Mouse (Mus musculus) layer of hippocampus, adult 2 months (tissue): Measurements from ENCODE around the gene Arhgap30. TPM values are rescaled to one million over a fixed set of nuclear protein-coding genes. Genes with fewer than 3 reads are reported as not detected.

Source experiments
- DNase-seq, 2 experiments: peaks; one replicate each; pipeline ENCODE4 v3.0.0; 2022; ENCODE audit warnings: low spot score in 2 of 2
- H3K27ac ChIP-seq: fragments of 200-600 bp; 2 replicates; pipeline ENCODE4 v1.8.1; 2022
- H3K4me3 ChIP-seq: fragments of 200-600 bp; 2 replicates; pipeline ENCODE4 v1.8.1; 2022; ENCODE audit warnings: mild to moderate bottlenecking
- CTCF ChIP-seq: fragments of 200-600 bp; conservative IDR thresholded peaks from 2 replicates; pipeline ENCODE4 v1.8.1; 2022; ENCODE audit warnings: antibody characterized with exemption, mild to moderate bottlenecking, moderate library complexity
- total RNA-seq, 2 experiments: library from RNA; stranded (reverse); gene quantifications; 2 replicates each; pipeline ENCODE4 v1.2.3; 2021

Gene Arhgap30
- total RNA-seq, 2 experiments from 2014 or later = 1.9 to 2.2 TPM

DNA sequence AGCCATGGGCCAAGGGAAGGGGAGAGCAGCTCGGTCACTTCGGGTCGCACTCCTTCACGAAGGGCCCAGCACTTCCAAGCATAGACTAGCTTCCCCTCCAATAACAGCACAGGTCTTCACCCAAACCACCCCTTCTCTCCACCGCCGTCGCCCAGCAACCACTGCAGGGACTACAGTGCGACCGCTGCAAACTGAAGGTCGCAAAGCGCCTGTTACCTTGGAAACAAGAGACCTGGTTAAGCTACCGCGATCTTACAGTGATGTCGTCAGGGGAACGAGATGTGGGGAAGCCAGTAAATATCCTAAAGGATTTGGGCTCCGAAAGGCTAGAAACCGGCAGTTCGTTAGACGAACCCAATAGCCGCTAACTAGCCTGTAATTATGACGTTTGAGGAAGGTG, 28.1 kb upstream of the Arhgap30 start, which contains the start of gene Klhdc9:
Gene Klhdc9, minus strand, starts transcription at position 143 of the 400 bp plus-strand sequence.
- no peak for TF ChIP-seq CTCF
- Histone ChIP-seq H3K4me3 (peak within 1 kb of the TSS; percentile 73), H3K27ac (peak within 1 kb of the TSS; percentile 97)
- DNase-seq = peak; percentile 91 to 92

DNA sequence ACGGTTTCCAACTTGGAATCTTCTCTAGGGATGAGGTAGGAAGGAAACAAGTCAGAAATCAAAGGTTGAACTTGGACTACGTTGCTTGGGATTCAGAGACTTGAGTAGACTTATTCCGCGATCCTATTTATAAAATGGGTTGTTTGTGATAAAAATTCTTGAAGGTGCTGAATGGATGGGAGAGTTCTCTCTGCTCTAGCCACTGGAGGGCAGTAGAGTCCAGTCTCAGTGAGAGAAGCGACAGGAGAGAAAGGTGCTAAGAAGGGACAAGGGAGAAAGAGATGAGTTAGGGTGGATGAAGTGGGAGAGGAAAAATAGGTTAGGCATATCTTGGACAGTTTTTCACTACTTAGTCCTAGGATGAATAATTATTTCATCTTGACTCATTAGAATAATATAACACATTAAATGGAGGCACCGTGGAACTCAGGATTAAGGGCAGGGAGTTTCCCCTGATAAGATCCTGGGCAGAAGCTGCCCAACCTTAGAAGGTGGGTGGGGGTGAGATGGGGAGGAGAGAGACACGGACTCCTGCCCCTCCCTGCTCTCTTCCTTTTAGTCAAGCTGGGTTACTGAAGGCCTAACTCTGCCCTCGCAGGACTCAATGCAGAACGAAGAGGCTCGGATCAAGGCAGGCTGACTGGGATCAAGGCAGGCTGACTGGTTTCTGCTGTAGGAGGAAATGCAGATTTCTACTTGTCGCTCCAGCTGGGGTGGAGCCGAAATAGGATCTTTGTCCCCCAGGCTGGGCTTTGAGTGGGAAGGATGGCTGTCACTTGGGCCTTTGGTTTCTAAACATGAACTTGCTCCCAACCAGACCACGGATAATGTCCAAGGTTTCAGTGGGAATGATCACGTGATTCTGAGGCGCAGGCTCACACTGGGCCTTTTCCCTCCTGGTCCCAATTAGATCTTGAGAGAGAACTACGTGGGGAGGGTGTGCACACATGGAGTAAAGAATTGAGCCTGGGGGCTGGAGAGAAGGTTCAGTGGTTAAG, 27.3 kb upstream of the Arhgap30 start:
- peak; percentile 98 for TF ChIP-seq CTCF
- DNase-seq = peak; percentile 70 to 85
- peak overlapping the region; percentile 73 for H3K4me3 ChIP-seq
- peak overlapping the region; percentile 97 for H3K27ac ChIP-seq

DNA sequence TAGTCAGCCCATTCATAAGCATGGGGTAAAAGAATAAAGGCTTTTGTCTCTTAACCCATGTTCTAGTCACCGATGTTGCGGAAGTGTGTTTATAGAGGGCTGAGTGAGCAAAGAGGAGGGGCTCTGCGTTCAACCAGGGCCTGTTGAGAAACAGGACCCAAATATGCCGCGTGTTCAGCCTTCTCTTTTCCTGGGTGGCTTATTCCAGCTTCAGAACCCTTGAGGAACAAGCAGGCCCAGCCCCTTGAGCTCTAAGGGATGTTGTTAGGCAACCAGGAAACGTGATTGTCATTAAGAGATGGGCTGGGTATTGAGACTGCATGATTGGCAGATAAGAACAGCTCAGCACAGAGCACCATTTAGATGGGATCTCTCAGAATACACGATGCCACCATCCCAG, 22.8 kb upstream of the Arhgap30 start:
- TF ChIP-seq CTCF = no peak
- DNase-seq = no peak
- Histone ChIP-seq H3K4me3 (no peak overlapping the region), H3K27ac (no peak overlapping the region)

DNA sequence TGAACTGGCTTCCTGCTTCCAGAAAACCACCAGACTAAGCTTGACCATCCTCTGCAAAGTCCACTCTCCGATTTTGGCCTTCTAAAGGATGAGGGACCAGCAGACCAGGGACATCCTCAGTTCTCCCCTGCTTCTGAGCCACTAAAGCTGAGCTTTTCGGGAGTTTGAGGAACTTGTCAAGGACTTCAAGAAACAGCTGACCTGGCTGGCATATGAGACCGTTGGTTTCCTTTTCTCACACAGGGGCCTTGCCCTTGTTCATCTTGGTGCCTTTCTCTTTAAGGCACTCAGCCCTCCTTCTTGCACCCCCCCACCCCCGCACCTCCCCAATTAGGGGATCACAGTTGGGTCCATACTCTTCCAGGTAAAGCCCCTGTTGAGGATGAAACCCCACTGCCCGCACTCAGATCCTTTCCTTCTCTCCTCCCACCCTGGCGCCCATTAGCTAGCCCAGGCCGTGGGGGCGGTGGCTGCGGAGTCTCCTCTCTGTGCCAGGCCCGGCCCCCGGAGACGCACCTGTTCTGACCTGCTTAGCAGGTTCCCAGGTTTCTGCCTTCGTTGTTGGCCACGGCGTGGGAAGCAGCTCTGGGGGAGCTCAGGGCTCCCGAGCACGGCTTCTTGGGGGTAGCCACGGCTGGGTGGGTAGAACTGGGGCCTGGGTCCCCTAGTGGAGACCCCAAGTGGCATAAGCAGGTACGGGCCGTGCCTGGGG, 18.8 kb upstream of the Arhgap30 start, which contains the start of gene Nectin4:
Gene Nectin4, plus strand, starts transcription at position 255 of the 712 bp plus-strand sequence.
- H3K27ac ChIP-seq = no peak within 1 kb of the TSS
- no peak within 1 kb of the TSS for H3K4me3 ChIP-seq
- no peak for TF ChIP-seq CTCF
- no peak for DNase-seq

DNA sequence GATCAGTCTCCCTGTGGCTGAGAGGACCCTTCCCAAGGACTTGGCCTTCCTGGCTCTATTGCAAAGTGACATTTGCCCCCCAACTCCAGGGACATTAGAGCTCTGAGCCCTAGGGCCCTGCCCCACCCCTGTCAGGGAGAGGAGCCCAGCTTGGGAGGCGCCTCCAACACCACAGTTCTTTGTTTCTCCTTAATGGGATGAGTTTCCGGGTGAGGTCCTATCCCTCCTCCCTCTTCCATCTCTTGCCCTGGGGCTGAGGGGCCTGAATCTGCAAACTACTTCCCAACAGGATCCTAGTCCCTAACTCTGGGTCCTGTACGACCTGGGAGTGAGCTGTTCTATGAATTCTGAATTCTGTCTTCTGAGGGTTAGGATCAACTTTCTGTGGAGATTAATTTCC, 15.9 kb upstream of the Arhgap30 start:
- H3K4me3 ChIP-seq = no peak overlapping the region
- TF ChIP-seq CTCF = no peak
- no peak for DNase-seq
- H3K27ac ChIP-seq = no peak overlapping the region

DNA sequence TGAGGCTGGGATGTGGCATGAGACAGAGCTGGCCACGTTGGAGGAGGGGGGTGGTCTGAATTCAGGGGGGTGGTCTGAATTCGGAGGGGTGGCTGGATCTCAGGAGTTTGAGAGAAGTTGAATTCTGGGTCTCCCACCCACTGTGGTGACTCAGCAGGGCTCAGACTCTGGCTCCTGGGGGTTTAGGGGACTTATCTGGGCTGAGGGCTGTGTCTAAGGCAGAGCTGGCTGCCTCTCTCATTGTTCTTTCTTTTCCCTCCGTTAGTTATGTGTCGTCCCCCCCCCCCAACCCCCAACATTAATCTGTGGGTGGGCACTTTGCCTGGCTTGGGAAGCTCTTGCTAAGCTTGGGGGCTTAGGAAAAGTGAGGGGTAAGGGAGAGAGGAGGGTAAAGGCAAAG, 14.8 kb upstream of the Arhgap30 start:
- Histone ChIP-seq H3K27ac (no peak overlapping the region), H3K4me3 (no peak overlapping the region)
- TF ChIP-seq CTCF = no peak
- DNase-seq = no peak

DNA sequence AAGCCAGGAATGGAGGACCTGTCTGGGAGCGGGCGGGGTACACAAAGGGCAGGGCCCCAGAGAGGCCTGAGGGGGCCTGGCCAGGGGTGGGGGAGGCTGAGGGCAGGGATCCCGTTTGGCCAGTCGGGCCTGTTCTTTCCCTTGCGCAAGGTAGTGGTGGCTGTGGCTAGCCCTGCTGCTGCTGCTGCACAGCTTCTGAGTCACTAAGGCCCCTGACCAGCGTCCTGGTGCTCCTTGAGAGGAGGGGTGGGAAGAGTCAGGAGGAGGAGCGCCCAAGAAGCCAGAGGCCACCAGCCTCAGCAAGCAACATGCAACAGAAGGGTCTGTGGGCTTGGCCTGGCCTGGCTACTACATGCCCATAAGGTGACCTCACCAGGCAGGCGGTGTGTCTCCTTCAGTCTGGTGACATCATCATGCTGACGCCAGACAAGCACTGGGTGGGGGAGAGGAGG, 13.1 kb upstream of the Arhgap30 start:
- no peak for TF ChIP-seq CTCF
- DNase-seq = no peak
- Histone ChIP-seq H3K27ac (no peak overlapping the region), H3K4me3 (no peak overlapping the region)

DNA sequence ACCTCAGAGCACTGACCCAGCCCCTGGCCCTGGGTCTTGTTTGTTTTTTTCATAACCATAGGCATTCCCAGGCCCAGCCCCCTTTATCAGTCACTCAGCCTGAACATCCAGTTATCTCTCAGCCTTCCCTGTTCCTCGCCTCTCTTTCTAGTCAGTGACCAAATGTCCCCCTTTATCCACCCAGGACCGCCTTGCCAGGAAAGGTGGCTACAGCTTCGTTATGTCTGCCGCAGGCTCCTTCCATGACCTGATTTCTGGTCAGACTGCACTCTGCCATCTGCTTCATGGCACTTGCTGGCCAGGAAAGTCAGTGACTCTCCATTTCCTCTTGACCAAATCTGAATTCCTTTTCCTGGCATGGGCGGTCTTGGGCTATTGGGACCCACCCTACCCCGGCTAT, 10.5 kb upstream of the Arhgap30 start:
- no peak overlapping the region for H3K27ac ChIP-seq
- DNase-seq = no peak
- TF ChIP-seq CTCF = no peak
- no peak overlapping the region for H3K4me3 ChIP-seq

DNA sequence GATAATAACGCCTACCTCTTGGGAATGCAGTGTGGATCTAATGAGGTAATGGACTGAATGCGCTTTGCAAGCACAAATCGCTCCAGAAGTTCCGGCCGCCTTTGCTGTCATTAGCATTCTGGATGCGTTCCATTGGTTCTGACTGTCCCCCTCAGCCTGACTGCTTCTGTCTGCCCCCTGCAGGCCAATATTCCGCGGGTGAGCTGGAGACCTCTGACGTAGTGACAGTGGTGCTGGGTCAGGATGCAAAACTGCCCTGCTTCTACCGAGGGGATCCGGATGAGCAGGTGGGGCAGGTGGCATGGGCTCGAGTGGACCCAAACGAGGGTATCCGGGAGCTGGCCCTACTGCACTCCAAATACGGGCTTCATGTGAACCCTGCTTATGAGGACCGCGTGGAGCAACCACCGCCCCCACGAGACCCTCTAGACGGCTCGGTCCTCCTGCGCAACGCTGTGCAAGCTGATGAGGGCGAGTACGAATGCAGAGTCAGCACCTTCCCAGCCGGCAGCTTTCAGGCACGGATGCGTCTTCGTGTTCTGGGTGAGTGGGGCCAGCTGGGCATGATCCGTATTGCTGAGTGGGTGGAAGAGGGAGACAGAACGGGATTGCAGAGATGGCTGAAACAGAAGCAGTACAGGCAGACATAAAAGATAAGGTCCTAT, 8.7 kb upstream of the Arhgap30 start:
- Histone ChIP-seq H3K4me3 (peak overlapping the region; percentile 50), H3K27ac (peak overlapping the region; percentile 70)
- DNase-seq = peak; percentile 76 to 82
- peak; percentile 85 for TF ChIP-seq CTCF

DNA sequence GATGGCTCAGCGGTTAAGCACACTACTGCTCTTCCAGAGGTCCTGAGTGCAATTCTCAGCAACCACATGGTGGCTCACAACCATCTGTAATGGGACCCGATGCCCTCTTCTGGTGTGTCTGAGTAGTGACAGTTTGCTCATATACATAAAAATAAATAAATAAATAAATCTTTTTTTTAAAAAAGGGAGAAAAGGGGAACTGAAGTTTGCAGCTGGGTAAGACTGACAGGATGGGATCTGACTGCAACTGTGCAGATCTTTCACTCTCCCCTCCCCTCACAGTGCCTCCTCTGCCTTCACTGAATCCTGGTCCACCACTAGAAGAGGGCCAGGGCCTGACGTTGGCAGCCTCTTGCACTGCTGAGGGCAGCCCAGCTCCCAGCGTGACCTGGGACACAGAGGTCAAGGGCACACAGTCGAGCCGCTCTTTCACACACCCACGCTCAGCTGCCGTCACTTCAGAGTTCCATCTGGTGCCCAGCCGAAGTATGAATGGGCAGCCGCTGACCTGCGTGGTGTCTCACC, 6.6 kb upstream of the Arhgap30 start:
- H3K27ac ChIP-seq = no peak overlapping the region
- DNase-seq = no peak
- peak; percentile 49 for TF ChIP-seq CTCF
- no peak overlapping the region for H3K4me3 ChIP-seq

DNA sequence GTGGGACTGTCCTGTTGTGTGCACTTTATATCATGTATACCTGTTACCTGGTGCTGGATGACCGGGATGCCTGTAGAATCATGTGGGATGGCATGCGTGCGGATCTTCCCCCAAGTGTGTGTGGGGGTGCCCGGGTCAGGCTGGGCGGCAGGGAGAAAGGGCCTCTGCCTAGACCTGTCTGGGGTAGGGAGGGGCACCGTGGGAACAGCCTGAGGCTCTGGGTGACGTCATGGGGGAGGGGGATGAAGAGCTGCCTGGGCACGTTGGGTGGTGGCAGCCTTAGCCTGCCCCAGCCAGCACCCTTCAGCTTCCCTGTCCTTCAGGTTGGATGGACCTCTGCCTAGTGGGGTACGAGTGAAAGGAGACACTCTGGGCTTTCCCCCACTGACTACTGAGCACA, 4.4 kb upstream of the Arhgap30 start:
- H3K27ac ChIP-seq = no peak overlapping the region
- no peak for DNase-seq
- no peak overlapping the region for H3K4me3 ChIP-seq
- TF ChIP-seq CTCF = no peak

DNA sequence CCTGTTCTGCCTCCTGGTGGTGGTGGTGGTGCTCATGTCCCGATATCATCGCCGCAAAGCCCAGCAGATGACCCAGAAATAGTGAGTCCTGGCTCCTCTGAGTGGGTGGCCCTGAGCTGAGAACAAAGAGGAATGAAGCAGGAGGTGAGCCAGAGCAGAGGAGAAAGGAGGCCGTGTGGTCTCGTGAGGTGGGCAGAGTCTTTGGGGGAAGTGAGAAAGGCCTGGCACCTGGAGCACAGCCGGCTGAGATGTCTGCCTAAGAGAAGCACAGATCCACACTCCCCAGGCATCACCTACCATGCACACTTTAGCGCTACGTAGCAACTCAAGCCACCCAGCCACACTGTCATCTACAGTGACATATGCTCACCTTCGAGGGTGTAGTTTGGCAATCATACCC, 3.6 kb upstream of the Arhgap30 start:
- TF ChIP-seq CTCF = peak; percentile 18; the same call in 1 of the 2 replicates
- H3K4me3 ChIP-seq = no peak overlapping the region
- no peak overlapping the region for H3K27ac ChIP-seq
- DNase-seq = no peak
